Mouse (Mus musculus): ENCODE results near the gene Ctrc. TPM values are rescaled to one million over a fixed set of nuclear protein-coding genes. Genes with fewer than 3 reads are reported as not detected.

The Ctrc gene
- total RNA-seq, 2 experiments from 2014 or later = not detected

DNA sequence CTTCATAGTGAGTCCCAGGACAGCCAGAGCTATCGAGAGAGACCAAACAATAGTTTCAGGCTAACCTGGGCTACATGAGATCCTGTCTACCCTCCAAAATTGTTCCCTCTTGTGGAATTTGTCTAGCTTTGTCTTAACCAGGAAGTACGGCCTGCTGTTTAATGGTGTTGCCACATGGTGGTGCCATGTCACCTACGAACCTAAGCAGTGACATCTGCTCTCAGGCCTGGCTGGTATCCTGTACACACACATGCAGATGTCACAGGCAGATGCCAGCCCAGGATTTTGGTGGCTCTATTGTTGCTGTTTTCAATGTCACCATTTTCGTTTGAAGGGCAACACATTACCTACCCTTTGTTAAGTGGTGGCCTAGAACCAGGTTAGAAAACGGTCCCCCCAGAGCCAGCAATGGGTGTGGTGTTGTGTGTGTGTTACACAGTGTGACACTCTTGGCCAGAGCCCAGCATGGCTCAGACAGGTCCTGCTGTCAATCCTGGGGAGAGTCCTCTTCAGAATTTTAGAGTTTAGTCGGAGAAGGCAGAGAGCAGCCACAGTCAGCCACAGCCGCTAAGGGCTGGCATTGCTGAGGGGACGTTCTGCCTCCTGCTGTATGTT is 36.2 kb downstream of the Ctrc start:
- intact Hi-C loops (cut with DNase I) = loop anchor here (2.0 to 5.0 kb wide), 2 partner anchors 43 to 147 kb away; no protein-coding TSS in a partner anchor

DNA sequence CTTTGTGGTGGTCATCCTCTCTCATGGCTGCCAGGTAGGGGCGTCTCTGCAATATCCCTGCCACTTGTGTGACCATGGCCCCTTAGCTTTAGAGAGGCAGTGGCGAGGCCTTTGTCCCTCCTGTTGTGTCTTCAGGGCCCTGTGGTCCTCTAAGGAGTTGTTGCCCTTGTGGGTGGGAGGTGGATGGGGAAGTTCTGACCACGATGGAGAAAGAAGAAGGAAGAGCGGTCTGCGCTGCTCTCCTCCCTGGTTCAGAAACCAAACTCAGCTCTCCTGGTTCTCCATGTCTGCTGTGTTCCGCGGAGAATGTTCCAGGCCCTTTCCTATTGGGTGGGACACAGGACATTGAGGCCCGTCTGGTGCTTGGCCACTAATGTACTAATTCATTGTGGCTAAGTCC is 40.3 kb downstream of the Ctrc start:
- intact Hi-C loops (cut with DNase I) = no loop called here
- no peak for TF ChIP-seq CTCF (IDR thresholded peaks at IDR 0.05)

More for the DNA sequence above, 36.2 kb downstream of the Ctrc start:
- DNase-seq = peak; percentile 42
- Histone ChIP-seq H3K4me3 (no peak overlapping the region), H3K27ac (no peak overlapping the region)
- TF ChIP-seq CTCF (IDR thresholded peaks at IDR 0.05) = peak; percentile 52

DNA sequence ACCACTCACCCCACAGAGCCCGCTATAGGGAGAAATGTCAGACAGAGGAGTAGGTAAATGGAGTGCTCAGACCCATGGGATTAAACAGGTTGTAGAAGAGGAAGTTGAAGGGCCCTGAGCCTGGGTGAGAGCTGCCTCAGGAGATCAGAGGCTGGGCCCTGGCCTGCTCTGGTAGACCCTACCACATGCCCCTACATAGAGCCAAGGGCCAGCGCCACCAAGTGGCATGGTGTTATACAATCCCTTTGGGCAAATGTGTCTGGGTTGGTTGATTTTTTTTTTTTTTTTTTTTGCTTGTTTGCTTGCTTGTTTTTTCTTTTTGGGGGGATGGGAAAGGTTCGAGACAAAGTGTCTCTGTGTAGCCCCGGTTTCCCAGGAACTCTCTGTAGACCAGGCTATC is 42.1 kb downstream of the Ctrc start:
- no peak for TF ChIP-seq CTCF (IDR thresholded peaks at IDR 0.05)
- DNase-seq = no peak
- intact Hi-C loops (cut with DNase I) = no loop called here
- H3K27ac ChIP-seq = no peak overlapping the region
- H3K4me3 ChIP-seq = no peak overlapping the region

More for the DNA sequence above, 40.3 kb downstream of the Ctrc start:
- DNase-seq = no peak
- H3K4me3 ChIP-seq = no peak overlapping the region
- no peak overlapping the region for H3K27ac ChIP-seq

DNA sequence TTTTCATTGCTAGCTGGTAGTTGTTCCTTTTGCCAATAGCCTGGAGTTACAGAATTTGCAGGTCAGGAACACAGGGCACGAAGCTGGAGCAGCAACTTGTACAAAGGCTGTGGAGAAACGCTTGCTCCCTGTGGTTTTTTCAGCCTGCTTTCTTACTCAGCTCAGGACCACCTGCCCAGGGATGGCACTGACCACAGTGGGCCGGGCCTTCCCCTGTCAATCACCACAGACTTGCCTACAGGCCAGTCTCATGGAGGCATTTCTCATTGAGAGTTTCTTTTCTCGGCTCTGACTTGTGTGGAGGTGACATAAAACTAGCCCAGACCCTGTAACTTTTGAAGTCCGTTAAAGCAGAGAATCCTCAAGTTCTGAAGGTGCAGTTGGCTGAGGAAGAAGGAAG is 48.6 kb downstream of the Ctrc start:
- Histone ChIP-seq H3K27ac (no peak overlapping the region), H3K4me3 (no peak overlapping the region)
- TF ChIP-seq CTCF (IDR thresholded peaks at IDR 0.05) = no peak
- no peak for DNase-seq
- intact Hi-C loops (cut with DNase I) = no loop called here

DNA sequence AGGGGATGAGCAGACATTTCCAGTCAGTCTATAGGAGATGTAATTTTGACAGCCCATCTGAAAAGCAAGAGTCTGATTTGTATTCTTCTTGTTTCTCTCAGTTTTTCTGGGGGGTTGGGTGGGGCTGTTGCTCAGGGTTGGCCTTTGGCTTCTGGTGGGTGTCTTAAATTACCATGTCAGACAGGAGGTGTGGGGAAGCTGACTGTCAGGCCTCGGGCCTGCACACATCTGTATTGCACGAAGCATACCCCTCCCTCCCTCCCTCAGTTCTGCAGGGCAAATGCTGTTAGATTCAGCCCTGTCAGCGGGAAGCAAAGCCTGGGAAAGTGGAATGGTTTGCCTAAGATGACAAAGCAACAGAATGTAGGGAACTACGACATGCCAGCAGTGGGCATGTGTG is 49.2 kb downstream of the Ctrc start:
- Histone ChIP-seq H3K4me3 (no peak overlapping the region), H3K27ac (no peak overlapping the region)
- intact Hi-C loops (cut with DNase I) = no loop called here
- DNase-seq = no peak
- no peak for TF ChIP-seq CTCF (IDR thresholded peaks at IDR 0.05)

DNA sequence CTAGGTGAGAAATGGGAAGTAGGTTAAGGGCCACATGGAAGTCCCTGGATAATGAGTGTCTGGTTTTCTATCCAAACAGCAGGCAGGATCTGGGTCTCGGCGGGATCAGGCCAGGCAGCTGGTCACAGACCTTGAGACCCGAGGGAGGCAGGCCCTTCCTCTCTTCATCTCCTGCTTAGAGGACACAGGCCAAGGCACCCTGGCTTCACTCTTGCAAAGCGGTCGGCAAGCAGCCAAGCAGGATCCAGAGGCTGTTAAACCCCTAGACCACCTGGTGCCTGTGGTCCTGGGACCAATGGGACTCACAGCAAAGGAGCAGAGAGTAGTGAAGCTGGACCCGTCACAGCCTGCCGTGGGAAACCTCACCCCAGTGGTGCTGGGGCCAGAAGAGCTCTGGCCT is 49.8 kb downstream of the Ctrc start:
- H3K4me3 ChIP-seq = no peak overlapping the region
- DNase-seq = no peak
- intact Hi-C loops (cut with DNase I) = no loop called here
- H3K27ac ChIP-seq = no peak overlapping the region
- TF ChIP-seq CTCF (IDR thresholded peaks at IDR 0.05) = no peak

DNA sequence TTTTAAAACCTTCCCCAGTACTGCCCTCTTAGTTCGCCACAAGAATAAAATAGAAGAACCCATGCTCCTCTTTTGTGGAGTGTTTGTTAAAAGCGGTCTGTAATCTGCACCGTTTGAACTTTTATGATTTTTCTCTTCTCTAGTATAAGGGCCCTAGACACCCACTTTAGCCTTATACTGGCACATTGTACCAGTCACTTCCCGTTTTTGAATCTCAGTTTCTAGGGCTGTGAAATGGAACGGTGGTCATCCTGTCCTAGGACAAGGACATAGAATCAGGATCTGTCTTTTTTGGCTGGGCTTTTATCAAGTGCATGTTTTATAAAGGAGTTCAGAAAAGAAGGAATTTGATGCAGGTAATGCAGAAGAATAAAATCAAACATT is 52.0 kb downstream of the Ctrc start:
- intact Hi-C loops (cut with DNase I) = loop anchor here (5.0 kb wide), 1 partner anchor 72 kb away; the partner anchor contains the start of gene Ddi2
- Histone ChIP-seq H3K4me3 (peak overlapping the region; percentile 98), H3K27ac (peak overlapping the region; percentile 94)
- DNase-seq = no peak
- TF ChIP-seq CTCF (IDR thresholded peaks at IDR 0.05) = no peak

DNA sequence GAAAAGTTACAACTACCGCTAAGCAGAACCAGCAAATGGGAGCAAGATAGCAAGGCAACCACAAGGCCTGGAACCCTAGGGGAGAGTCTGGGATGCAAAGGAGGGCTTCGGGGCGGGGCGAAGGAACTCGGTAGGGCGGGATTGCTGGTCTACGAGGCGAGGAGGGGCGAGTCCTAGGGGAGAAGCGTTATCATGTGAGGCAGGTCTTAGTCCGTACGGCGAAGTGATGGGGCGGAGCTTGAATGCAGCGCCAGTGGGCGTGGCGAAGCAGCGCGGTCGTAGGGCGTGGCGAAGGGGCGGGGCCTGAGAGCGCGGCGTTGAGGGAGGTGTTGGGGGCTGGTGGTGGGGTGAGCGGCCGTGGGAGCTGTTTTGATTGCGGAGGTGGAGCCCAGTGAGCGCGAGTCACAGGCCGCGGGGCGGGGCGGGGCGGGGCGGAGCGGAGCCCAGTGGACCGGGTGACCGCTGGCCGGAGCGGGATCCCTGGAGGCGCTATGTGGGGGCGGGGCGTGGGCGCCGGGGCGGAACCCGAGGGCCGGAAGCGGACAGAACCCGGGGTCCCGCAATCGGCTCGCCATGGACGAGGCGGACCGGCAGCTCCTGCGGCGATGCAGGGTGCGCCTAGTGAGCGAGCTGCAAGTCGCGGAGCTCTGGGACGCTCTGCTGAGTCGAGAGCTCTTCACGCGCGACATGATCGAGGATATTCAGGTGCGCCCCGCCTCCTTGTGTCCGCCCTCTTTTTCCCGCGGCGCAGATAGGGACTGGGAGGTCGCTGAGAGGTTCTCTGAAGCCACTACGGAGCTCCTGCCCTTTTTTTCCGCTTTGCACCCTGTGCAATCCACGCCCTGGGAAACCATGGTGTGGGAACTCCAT is 52.6 kb downstream of the Ctrc start, which contains the start of gene Casp9:
Gene Casp9 (plus strand): TSS at position 331 of the 870 bp plus-strand sequence.
- no peak; the same call in 1 of the 2 replicates for TF ChIP-seq CTCF (IDR thresholded peaks at IDR 0.05)
- intact Hi-C loops (cut with DNase I) = loop anchor here (5.0 kb wide), 1 partner anchor 71 kb away; the partner anchor contains the start of gene Ddi2
- H3K27ac ChIP-seq = peak within 1 kb of the TSS; percentile 94

DNA sequence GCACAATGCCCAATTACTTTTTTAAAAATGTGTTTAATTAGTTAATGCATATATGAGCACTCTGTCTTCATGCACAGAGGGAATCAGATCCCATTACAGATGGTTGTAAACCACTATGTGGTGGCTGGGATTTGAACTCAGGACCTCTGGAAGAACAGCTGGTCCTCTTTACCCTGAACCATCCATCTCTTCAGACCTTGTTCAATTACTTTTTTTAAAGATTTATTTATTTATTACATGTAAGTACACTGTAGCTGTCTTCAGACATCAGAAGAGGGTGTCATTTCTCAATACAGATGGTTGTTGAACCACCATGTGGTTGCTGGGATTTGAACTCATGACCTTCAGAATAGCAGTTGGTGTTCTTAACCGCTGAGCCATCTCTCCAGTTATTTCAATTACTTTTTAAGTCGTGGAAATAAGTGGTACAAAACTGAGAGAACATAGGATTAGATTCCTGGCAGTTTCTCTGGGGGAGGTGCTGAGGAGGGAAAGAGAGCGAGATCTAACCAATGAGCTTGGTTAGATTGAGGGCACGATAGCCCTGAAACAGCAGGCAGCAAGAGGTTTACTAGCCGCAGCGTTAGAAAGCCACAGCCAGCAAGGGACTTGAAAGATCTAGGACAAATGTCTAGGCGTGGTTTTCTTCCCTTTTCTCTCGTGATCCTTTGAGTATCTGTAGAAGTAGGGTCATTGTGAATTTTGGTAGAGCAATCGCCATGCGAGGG is 53.4 kb downstream of the Ctrc start:
- peak overlapping the region; percentile 94 for H3K27ac ChIP-seq
- intact Hi-C loops (cut with DNase I) = loop anchor here (5.0 kb wide), 1 partner anchor 70 kb away; the partner anchor contains the start of gene Ddi2
- no peak for TF ChIP-seq CTCF (IDR thresholded peaks at IDR 0.05)
- peak overlapping the region; percentile 98 for H3K4me3 ChIP-seq
- DNase-seq = no peak

More for the DNA sequence above, 52.6 kb downstream of the Ctrc start, which contains the start of gene Casp9:
- peak; percentile 98 for DNase-seq
- H3K4me3 ChIP-seq = peak within 1 kb of the TSS; percentile 98

DNA sequence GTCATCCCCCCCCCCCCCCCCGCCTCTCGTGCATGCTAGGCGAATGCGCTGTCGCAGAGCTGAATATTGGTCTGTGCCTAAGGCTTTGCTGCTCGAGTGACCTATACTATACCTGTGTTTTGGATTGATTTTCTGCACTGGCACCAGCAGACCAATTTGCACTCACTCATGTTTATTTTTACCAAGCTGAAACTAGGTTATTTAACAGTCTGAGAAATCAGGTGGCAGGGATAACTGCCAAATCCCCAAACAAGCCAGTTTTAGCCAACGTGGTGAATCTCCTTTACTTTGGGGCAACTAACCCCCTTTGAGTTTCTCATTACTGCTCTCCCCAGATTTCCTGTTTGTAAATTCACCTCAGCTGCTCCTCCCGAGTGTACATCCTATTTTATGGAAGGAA is 54.2 kb downstream of the Ctrc start:
- no peak overlapping the region for H3K27ac ChIP-seq
- TF ChIP-seq CTCF (IDR thresholded peaks at IDR 0.05) = no peak
- intact Hi-C loops (cut with DNase I) = loop anchor here (5.0 kb wide), 1 partner anchor 70 kb away; the partner anchor contains the start of gene Ddi2
- DNase-seq = no peak
- no peak overlapping the region for H3K4me3 ChIP-seq

DNA sequence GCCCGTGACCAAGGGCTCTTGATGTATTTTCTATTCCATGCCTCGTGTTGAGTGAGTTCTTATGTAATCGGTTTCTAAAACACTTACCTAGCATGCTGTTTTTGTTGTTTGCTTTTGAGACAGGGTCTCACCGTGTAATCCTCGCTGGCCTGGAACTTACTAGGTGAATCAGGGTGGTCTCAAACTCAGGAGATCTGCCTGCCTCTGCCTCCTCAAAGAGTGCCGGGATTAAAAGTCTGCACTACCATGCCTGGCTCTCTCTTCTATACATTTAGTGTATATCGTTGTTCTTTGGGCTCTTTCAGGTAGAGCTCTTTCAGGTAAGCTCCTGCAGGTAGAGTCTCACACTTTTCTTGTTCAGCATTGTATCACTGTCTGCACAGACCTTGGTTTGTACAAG is 54.7 kb downstream of the Ctrc start:
- intact Hi-C loops (cut with DNase I) = loop anchor here (5.0 kb wide), 1 partner anchor 69 kb away; the partner anchor contains the start of gene Ddi2
- no peak overlapping the region for H3K4me3 ChIP-seq
- H3K27ac ChIP-seq = peak overlapping the region; percentile 94; the same call in 1 of the 2 replicates
- DNase-seq = no peak
- no peak for TF ChIP-seq CTCF (IDR thresholded peaks at IDR 0.05)

DNA sequence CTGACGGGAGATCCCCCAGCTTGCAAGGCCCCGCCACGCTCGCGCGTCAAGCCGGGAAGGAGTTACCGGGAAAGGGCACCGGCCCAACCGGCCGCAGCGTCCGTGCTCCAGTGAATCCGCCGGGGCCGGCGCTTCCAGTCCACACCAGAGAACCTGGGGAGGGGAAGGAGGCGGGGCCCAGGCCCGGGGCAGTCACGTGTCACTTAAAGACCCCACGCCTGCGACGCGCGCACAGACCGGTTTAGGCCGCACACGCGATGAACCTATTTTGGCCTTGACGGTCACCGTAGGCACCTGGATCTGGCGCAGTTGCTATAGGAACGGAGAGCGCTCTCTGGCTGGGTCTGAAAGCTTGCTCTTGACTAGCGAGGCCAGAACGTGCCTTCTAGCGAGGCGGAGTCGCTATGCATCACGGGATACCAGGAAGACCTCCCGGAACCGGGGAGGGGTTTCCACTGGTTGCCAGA is 55.6 kb downstream of the Ctrc start, which contains the start of gene Dnajc16:
Gene Dnajc16 (minus strand): TSS at position 408 of the 467 bp plus-strand sequence.
- H3K4me3 ChIP-seq = peak within 1 kb of the TSS; percentile 99
- intact Hi-C loops (cut with DNase I) = loop anchor here (5.0 kb wide), 1 partner anchor 68 kb away; the partner anchor contains the start of gene Ddi2
- DNase-seq = peak; percentile 98
- TF ChIP-seq CTCF (IDR thresholded peaks at IDR 0.05) = no peak
- H3K27ac ChIP-seq = peak within 1 kb of the TSS; percentile 94

Data from gastrocnemius, adult 2 months (tissue).